Mouse (Mus musculus): ENCODE results near the gene Mrpl37. TPM values are rescaled to one million over a fixed set of nuclear protein-coding genes. Genes with fewer than 3 reads are reported as not detected.

Gene Mrpl37
- total RNA-seq (2014; fragmentation: Nextera tagmentation) (104 and 107 TPM in 2 replicates), total RNA-seq (2017) (61.0 and 78.5 TPM in 2 replicates)

GRCm38 (mm10) chr4:107066252-107067124 lies at the start of gene Mrpl37, which contains the start of gene Cyb5rl:
Mrpl37 (minus strand) TSS chr4:107066868.
Cyb5rl (plus strand) TSS chr4:107066988.
- ATAC-seq (replicated peaks; ENCODE audit: low FRiP score, low TSS enrichment, poor library complexity, severe bottlenecking) = peak; percentile 98

DNA sequence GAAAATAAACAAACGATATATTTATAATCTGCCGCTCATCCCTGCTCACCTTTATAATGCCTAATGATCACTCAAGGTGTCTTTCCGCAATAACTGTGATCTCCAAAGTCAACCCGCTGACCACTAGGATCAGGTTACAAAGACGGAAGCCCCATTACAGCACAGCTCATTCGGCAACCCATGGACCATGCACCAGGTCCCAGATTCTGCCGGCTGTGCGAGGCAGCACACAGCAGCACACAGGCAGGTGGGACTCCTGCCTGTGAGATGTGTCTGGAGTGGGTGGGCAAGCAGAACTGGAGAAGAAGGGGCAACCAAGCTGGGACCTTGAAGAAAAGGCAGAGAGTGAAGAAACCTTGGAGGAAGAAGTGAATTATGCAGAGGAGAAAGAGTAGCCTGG lies 47.6 kb upstream of the Mrpl37 start:
- no peak for ATAC-seq (replicated peaks; ENCODE audit: low FRiP score, low TSS enrichment, poor library complexity, severe bottlenecking)

DNA sequence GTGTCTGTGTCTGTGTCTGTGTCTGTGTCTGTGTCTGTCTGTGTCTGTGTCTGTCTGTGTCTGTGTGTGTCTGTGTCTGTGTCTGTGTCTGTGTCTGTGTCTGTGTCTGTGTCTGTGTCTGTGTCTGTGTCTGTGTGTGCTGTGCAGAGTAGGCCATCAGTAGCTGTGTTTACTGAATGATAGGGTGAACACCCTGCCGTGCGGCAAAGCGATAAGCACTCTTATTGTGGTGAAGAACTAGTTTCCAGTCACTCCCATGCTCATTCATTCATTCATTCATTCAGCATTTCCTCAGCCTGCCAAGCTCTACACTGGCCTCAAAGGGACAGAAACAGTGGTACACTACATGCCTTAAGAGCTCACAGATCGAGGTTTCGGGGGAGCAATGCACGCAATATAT lies 42.5 kb upstream of the Mrpl37 start:
- ATAC-seq (replicated peaks; ENCODE audit: low FRiP score, low TSS enrichment, poor library complexity, severe bottlenecking) = peak; percentile 58; the same call in 1 of the 2 replicates

- no peak for ATAC-seq (replicated peaks; ENCODE audit: low FRiP score, low TSS enrichment, poor library complexity, severe bottlenecking)
Observed at GRCm38 (mm10) chr4:107108291-107108731, 41.6 kb upstream of the Mrpl37 start.

DNA sequence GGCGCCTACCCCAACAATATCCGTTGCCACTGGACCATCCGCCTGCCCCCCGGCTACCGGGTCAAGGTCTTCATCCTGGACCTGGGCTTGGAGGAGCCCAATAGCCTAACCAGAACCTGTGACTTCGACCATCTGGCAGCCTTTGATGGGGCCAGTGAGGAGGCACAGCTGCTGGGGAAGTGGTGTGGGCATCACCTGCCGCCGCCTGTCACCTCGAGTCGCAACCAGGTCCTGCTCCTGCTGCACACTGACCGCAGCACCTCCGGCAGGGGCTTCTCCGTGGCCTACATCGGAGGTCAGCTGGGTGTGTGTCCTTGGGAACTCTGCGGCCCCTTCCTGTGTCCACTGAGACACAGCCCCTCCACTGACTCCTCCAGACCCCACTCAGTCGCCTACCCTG lies 40.1 kb upstream of the Mrpl37 start:
- ATAC-seq (replicated peaks; ENCODE audit: low FRiP score, low TSS enrichment, poor library complexity, severe bottlenecking) = no peak

DNA sequence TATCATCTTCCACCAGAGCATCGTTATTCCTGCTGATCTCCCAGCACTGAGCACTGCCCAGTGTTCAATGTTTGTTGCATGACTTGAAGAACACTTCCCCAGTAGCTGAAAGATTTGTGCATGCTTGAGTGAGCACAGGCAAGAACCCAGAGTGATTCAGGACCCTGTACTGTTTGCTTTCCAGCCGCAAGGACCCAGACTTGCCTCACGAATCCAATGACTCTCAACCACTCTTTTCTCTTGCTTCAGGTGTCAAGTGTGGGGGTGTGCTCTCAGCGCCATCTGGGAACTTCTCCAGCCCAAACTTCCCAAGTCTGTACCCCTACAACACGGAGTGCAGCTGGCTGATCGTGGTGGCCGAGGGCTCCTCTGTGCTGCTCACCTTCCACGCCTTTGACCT lies 35.6 kb upstream of the Mrpl37 start:
- no peak for ATAC-seq (replicated peaks; ENCODE audit: low FRiP score, low TSS enrichment, poor library complexity, severe bottlenecking)

GRCm38 (mm10) chr4:107098791-107099525 lies 32.3 kb upstream of the Mrpl37 start:
- ATAC-seq (replicated peaks; ENCODE audit: low FRiP score, low TSS enrichment, poor library complexity, severe bottlenecking) = no peak

DNA sequence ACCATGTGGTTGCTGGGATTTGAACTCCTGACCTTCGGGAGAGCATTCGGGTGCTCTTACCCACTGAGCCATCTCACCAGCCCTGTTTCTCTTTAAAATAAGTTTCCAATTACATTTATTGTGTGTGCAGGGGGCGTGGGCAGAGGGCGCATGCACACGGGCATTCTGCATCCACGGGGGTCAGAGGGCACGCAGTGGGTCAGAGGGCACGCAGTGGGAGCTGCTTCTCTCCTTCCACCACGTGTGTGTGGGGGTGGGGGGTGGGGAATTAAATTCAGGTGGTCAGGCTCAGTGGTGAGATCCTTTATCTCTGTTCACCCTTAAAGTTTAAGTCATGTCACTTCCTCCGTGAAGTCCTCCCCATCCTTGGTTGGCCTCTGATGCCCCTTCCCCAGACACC lies 31.7 kb upstream of the Mrpl37 start:
- no peak for ATAC-seq (replicated peaks; ENCODE audit: low FRiP score, low TSS enrichment, poor library complexity, severe bottlenecking)

- no peak for ATAC-seq (replicated peaks; ENCODE audit: low FRiP score, low TSS enrichment, poor library complexity, severe bottlenecking)
Observed at GRCm38 (mm10) chr4:107097871-107098270, 31.2 kb upstream of the Mrpl37 start.

DNA sequence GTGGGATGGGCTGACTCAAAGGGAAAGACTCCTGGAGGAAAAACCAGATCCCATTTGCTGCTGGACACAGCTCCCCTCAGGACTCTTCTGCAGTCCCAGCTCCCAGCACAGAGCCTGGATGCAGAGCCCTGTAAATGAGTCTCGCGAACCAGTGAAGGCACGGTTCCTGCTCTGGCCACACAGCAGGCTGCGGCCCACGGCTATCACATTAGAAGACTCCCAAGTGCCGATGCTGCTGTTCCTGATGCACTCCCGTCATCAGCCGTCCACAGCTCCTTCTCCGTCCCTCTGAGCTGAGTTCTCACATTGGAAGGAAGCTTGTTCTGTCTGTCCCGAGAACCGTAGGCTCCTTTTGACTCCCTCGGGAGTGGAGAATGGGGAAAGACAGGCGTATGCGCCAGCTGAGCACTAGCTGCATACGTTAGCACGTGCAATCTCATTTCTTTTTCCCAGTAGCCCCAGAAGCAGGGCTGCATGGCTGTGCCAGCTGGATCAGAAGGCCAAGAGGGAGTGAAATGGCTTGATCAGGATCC lies 30.2 kb upstream of the Mrpl37 start, which contains the start of gene Cdcp2:
Cdcp2 (plus strand) TSS at position 51 of the 533 bp plus-strand sequence.
- ATAC-seq (replicated peaks; ENCODE audit: low FRiP score, low TSS enrichment, poor library complexity, severe bottlenecking) = no peak

- ATAC-seq (replicated peaks; ENCODE audit: low FRiP score, low TSS enrichment, poor library complexity, severe bottlenecking) = peak; percentile 65
Observed at GRCm38 (mm10) chr4:107096043-107096442, 29.4 kb upstream of the Mrpl37 start.

DNA sequence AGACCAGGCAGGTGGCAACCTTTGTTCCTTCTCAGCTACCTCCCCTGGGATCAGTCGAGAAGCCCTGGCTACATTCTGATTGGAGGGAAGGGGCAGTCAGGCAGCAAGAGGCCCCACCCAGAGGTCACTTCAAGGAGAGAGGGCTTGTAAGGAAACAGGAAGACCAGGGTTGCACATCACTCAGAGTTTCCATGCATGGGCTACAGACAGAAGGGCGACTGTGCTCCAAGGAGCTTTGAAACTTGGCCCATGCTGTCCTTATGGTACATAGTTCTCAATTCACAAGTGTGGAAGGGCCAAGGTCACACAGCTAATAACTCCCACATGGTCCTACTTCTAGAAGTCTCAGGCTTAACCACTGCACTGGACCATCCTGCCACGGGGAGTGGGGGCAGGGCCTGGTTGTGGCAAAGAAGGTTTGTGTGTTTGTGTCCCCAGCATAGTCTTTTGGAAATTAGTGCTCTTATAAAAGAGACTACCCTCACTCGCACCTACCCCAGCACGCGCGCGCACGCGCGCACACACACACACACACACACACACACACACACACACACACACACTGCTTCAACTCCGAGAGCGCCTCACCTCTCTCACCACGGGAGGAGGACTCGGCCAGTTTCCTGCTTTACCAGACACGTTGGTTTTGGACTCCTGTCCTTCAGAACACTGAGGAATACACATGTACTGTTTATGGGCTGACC lies 28.0 kb upstream of the Mrpl37 start:
- ATAC-seq (replicated peaks; ENCODE audit: low FRiP score, low TSS enrichment, poor library complexity, severe bottlenecking) = no peak

- ATAC-seq (replicated peaks; ENCODE audit: low FRiP score, low TSS enrichment, poor library complexity, severe bottlenecking) = no peak
Observed at GRCm38 (mm10) chr4:107091696-107092095, 25.0 kb upstream of the Mrpl37 start.

GRCm38 (mm10) chr4:107084858-107085257 lies 18.2 kb upstream of the Mrpl37 start:
- no peak for ATAC-seq (replicated peaks; ENCODE audit: low FRiP score, low TSS enrichment, poor library complexity, severe bottlenecking)

GRCm38 (mm10) chr4:107084343-107084742 lies 17.7 kb upstream of the Mrpl37 start:
- ATAC-seq (replicated peaks; ENCODE audit: low FRiP score, low TSS enrichment, poor library complexity, severe bottlenecking) = no peak

DNA sequence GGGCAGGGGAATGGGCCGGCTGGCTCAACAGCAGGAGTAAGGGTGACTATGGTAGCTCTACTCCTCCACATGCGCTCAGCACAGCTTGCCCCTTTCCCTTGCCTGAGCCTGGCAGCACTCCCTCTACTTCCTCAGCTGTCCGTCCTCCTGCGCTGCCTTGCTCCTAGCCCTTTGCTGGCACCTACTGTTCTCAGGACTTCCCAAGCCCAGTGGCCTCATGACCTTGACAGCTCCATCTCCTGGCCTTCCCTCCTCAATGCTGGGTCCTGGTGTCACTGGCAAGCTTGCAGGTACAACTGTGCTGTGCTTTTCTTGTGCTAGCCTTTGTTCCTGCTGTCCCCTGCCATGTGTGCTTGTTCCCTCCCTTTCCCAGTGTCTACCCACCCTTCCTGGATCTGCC lies 16.5 kb upstream of the Mrpl37 start:
- no peak for ATAC-seq (replicated peaks; ENCODE audit: low FRiP score, low TSS enrichment, poor library complexity, severe bottlenecking)

GRCm38 (mm10) chr4:107082185-107082584 lies 15.5 kb upstream of the Mrpl37 start:
- no peak for ATAC-seq (replicated peaks; ENCODE audit: low FRiP score, low TSS enrichment, poor library complexity, severe bottlenecking)

DNA sequence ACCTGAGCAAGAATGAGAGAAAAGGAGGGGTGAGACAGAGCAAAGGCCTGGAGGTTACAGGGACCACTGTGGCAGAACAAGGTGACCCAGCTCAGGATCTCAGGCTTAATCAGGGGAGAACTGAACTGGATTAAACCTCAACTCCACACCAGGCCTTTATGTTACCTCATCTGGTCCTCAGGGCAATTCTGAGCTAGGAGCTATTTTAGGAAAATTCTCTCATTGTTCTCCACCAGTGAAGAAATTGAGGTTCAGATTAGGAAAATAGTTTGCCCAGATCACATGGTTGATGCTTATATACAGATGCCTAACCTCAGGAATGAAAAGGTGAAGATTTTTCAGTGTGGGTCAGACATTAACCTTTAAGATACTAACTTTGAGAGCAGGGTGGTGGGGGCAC lies 13.0 kb upstream of the Mrpl37 start:
- no peak for ATAC-seq (replicated peaks; ENCODE audit: low FRiP score, low TSS enrichment, poor library complexity, severe bottlenecking)

DNA sequence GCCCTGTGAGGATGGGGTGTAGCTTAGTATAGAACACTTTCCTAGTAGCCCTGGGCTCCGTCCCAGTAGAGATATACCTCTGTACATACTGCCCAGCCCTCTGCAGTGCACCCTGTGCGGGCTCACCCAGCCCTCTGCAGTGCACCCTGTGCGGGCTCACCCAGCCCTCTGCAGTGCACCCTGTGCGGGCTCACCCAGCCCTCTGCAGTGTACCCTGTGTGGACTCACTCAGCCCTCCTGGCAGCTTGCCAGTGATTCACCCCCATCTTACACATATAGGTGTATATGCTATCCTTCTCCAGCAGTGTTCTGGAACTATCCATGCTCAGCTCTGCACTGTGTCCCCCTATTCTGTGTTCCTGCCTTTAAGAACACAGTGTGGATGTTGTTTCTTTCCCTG lies 12.2 kb upstream of the Mrpl37 start:
- ATAC-seq (replicated peaks; ENCODE audit: low FRiP score, low TSS enrichment, poor library complexity, severe bottlenecking) = no peak

GRCm38 (mm10) chr4:107075456-107075855 lies 8.8 kb upstream of the Mrpl37 start:
- no peak for ATAC-seq (replicated peaks; ENCODE audit: low FRiP score, low TSS enrichment, poor library complexity, severe bottlenecking)
